Mouse (Mus musculus): ENCODE results near the gene Shc1. TPM values are rescaled to one million over a fixed set of nuclear protein-coding genes. Genes with fewer than 3 reads are reported as not detected.
A peak's percentile ranks its signal among the peaks of the same experiment; 100 is the strongest.

Gene Shc1
- polyA plus RNA-seq, 1 experiment from 2014 or later: 24.7 TPM

DNA sequence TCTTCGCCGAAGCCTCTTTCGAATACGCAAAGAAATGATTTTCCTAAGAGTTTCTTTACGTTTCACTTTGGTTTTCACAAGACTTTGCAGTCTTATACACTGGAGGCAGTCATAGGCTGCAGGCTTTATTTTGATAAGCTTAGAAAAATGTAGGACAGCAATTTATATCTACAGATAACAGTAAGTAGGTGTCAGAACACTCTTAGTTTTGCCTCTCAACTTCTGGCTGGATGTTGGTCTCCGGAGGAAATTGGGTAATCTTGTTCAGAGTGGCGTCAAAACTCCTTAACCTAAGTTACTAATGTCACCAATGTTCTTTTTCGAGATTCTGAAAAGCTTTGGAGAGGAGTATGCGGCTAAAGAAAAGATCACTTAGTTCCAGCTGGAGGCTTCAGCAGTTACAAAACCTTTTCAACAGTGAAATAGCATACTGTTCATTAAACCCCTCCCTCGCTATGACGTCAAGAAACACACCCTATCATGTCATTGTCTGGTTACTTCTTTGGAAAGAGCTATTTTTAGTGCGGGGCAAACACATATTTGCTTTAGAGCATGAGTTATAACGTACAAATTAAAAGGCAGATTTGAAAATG, 40.2 kb downstream of the Shc1 start:
- peak overlapping the region; percentile 93 for H3K4me2 ChIP-seq (ENCODE audit: low read depth, low read length)
- DNase-seq (peak; percentile 30), ATAC-seq (peak; percentile 75)
- no peaks in the 10 kb centered on the region for H3K9me3 ChIP-seq (ENCODE audit: low read length)
- no peaks in the 10 kb centered on the region for H3K36me3 ChIP-seq (replicated peaks; ENCODE audit: insufficient read depth, low read length)
- no peak overlapping the region for H3K9ac ChIP-seq (replicated peaks)
- TF ChIP-seq CTCF (IDR thresholded peaks at IDR 0.05; ENCODE audit: low read depth): no peak
- H3K4me1 ChIP-seq (ENCODE audit: insufficient read depth): peaks cover 20% of the 10 kb centered on the region
- H3K4me3 ChIP-seq (ENCODE audit: low read depth, low read length): peak overlapping the region; percentile 67
- no peaks in the 10 kb centered on the region for H3K27me3 ChIP-seq (ENCODE audit: insufficient read depth, low read length)
- H3K27ac ChIP-seq (ENCODE audit: low read depth): peak overlapping the region; percentile 62
- 38% methylated on average over 13 of the region's 13 CpGs for WGBS (ENCODE audit: insufficient replicate concordance)

DNA sequence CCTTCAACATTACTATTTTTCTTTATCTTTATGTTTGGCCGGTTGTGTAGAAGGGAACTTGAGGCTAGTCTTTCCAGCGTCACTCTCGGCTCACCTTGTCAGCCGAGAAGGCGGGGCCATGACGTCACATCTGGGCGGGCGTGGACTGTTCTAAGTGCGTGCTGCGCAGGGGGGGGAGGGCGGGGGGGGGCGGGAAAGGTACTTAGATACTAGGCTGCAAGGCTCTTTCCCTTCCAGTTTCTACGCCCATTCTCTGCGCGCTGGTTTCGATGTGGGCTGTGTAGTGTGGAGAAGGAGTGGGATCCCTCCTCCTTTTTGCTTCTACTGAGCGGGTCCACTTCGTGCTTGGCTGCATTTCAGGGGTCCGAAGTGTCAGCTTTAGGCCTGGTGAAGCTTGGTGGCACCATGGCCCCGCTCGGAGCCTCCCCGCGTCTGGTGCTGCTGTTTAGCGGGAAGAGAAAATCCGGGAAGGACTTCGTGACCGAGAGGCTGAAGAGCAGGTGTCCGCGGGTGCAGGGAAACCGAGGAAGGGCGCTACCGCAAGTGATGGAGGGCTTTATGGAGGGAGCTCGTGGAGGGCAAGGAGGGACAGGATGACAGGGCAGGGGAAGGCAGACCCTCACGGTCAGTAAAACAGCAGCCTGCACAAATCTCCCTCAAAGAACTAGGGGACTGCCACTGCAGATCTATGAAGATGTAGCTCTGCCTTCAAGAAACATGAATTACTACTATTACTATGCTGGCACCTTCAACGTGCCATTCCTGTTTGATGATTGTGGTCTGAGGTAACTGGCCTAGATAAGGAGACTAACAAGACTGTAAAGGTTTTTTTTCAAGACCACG, 40.9 kb downstream of the Shc1 start:
- H3K4me1 ChIP-seq (ENCODE audit: insufficient read depth): peaks cover 20% of the 10 kb centered on the region
- ATAC-seq (peak; percentile 93), DNase-seq (peak; percentile 96)
- H3K27ac ChIP-seq (ENCODE audit: low read depth): peak overlapping the region; percentile 62
- no peaks in the 10 kb centered on the region for H3K27me3 ChIP-seq (ENCODE audit: insufficient read depth, low read length)
- no peak for TF ChIP-seq CTCF (IDR thresholded peaks at IDR 0.05; ENCODE audit: low read depth)
- WGBS (ENCODE audit: insufficient replicate concordance): 3% methylated on average over 34 of the region's 36 CpGs
- H3K9me3 ChIP-seq (ENCODE audit: low read length): no peaks in the 10 kb centered on the region
- H3K4me3 ChIP-seq (ENCODE audit: low read depth, low read length): peak overlapping the region; percentile 67
- peak overlapping the region; percentile 70 for H3K9ac ChIP-seq (replicated peaks)
- peak overlapping the region; percentile 93 for H3K4me2 ChIP-seq (ENCODE audit: low read depth, low read length)
- H3K36me3 ChIP-seq (replicated peaks; ENCODE audit: insufficient read depth, low read length): no peaks in the 10 kb centered on the region

DNA sequence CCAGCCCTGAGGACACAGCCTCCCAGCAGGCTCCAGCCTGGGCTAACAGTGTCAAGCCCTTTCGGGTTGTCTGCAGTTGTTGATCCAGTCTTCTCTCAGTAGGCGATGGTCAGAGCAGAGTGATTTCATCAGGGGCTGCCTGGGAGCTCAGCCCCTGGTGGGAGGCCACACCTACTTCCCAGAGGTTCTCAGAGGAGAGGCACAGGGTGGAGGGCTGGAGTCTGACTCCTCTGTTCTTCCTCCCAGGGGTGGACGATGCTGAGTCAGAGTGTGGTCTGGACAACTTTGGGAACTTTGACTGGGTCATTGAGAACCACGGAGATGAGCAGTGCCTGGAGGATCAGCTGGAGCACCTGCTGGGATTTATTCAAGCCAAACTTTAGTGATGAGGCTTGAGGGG, 50.0 kb downstream of the Shc1 start:
- Histone ChIP-seq H3K9me3 (ENCODE audit: low read length) (no peaks in the 10 kb centered on the region), H3K36me3 (replicated peaks; ENCODE audit: insufficient read depth, low read length) (peaks cover 12% of the 10 kb centered on the region), H3K9ac (replicated peaks) (no peak overlapping the region), H3K4me1 (ENCODE audit: insufficient read depth) (no peaks in the 10 kb centered on the region), H3K4me3 (ENCODE audit: low read depth, low read length) (no peak overlapping the region), H3K4me2 (ENCODE audit: low read depth, low read length) (no peak overlapping the region), H3K27me3 (ENCODE audit: insufficient read depth, low read length) (no peaks in the 10 kb centered on the region), H3K27ac (ENCODE audit: low read depth) (no peak overlapping the region)
- TF ChIP-seq CTCF (IDR thresholded peaks at IDR 0.05; ENCODE audit: low read depth) (no peak), EP300 (IDR thresholded peaks at IDR 0.05; ENCODE audit: low read depth) (no peak)
- 62% methylated on average over 4 of the region's 4 CpGs for WGBS (ENCODE audit: insufficient replicate concordance)
- DNase-seq (no peak), ATAC-seq (no peak)

DNA sequence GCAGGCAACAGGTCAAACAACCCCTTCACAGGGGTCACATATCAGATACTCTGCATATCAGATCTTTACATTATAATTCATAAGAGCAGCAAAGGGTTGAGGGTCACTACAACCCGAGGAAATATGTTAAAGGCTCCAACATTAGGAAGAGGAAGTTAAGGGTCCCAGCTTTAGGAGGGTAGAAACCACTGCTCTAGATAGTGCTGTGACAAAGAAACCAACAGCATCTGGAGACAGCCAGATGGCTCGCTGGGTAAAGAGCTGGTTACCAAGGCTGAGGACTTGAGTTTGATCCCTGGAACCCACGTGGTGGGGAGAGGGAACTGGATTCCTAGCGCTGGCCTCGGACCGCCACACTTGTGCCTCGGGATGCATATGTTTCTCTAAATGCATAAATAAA, 54.0 kb downstream of the Shc1 start:
- TF ChIP-seq CTCF (IDR thresholded peaks at IDR 0.05; ENCODE audit: low read depth) (no peak), EP300 (IDR thresholded peaks at IDR 0.05; ENCODE audit: low read depth) (no peak)
- H3K27ac ChIP-seq (ENCODE audit: low read depth): no peak overlapping the region
- DNase-seq: no peak
- peaks cover 12% of the 10 kb centered on the region for H3K36me3 ChIP-seq (replicated peaks; ENCODE audit: insufficient read depth, low read length)
- no peaks in the 10 kb centered on the region for H3K4me1 ChIP-seq (ENCODE audit: insufficient read depth)
- H3K4me3 ChIP-seq (ENCODE audit: low read depth, low read length): no peak overlapping the region
- no peaks in the 10 kb centered on the region for H3K9me3 ChIP-seq (ENCODE audit: low read length)
- H3K27me3 ChIP-seq (ENCODE audit: insufficient read depth, low read length): no peaks in the 10 kb centered on the region
- H3K9ac ChIP-seq (replicated peaks): no peak overlapping the region
- 40% methylated on average over 7 of the region's 7 CpGs for WGBS (ENCODE audit: insufficient replicate concordance)
- no peak for ATAC-seq
- H3K4me2 ChIP-seq (ENCODE audit: low read depth, low read length): no peak overlapping the region

DNA sequence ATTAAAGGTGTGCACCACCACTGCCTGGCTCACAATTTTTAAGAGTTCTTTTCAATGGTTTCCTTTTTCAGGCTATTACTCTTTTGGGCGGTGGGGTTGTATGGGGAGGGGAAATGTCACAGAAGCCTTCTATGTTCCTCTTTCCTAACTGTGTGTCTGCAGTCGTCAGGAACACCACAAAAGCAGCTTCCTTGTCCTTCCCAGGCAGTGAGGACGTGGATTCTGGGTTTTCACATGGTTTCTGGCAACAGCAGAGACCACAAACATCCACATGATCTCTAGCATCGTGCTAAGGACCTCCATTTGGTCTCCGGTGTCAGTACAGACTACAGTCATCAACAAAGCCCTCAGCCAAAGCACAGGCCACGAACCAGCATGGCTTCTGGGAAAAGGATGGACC, 55.6 kb downstream of the Shc1 start:
- no peak overlapping the region for H3K4me3 ChIP-seq (ENCODE audit: low read depth, low read length)
- no peak overlapping the region for H3K27ac ChIP-seq (ENCODE audit: low read depth)
- no peaks in the 10 kb centered on the region for H3K4me1 ChIP-seq (ENCODE audit: insufficient read depth)
- H3K4me2 ChIP-seq (ENCODE audit: low read depth, low read length): no peak overlapping the region
- H3K9me3 ChIP-seq (ENCODE audit: low read length): no peaks in the 10 kb centered on the region
- ATAC-seq (no peak), DNase-seq (no peak)
- H3K27me3 ChIP-seq (ENCODE audit: insufficient read depth, low read length): no peaks in the 10 kb centered on the region
- H3K9ac ChIP-seq (replicated peaks): no peak overlapping the region
- H3K36me3 ChIP-seq (replicated peaks; ENCODE audit: insufficient read depth, low read length): peaks cover 4% of the 10 kb centered on the region; the same call in 1 of the 2 replicates
- WGBS (ENCODE audit: insufficient replicate concordance): 42% methylated on average over 6 of the region's 6 CpGs
- TF ChIP-seq EP300 (IDR thresholded peaks at IDR 0.05; ENCODE audit: low read depth) (no peak), CTCF (IDR thresholded peaks at IDR 0.05; ENCODE audit: low read depth) (no peak)

DNA sequence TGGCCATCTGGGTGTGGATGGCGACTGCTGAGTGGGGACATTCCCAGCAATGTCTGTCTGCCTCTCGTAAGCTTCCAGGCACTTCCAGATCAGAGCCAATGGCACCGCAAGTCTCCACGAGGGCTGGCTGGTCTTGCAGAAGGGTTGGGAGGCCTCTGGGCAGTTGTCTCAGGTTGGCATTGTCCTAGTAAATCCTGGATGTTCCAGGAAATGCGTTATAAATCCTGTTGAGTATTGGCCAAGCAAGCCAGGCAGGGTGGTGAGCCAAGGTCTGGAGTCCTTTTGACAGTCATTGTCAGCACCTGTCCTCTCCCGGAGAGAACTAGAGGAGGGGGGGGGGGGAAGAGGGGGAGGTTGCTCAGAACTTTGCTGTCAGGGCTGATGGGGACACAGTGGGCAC, 60.8 kb downstream of the Shc1 start:
- no peak for DNase-seq
- Histone ChIP-seq H3K9me3 (ENCODE audit: low read length) (no peaks in the 10 kb centered on the region), H3K27ac (ENCODE audit: low read depth) (no peak overlapping the region), H3K4me1 (ENCODE audit: insufficient read depth) (no peaks in the 10 kb centered on the region), H3K4me3 (ENCODE audit: low read depth, low read length) (no peak overlapping the region), H3K36me3 (replicated peaks; ENCODE audit: insufficient read depth, low read length) (no peaks in the 10 kb centered on the region), H3K4me2 (ENCODE audit: low read depth, low read length) (no peak overlapping the region), H3K9ac (replicated peaks) (no peak overlapping the region), H3K27me3 (ENCODE audit: insufficient read depth, low read length) (no peaks in the 10 kb centered on the region)
- TF ChIP-seq EP300 (IDR thresholded peaks at IDR 0.05; ENCODE audit: low read depth) (no peak), CTCF (IDR thresholded peaks at IDR 0.05; ENCODE audit: low read depth) (no peak)
- ATAC-seq: no peak
- 70% methylated on average over 6 of the region's 6 CpGs for WGBS (ENCODE audit: insufficient replicate concordance)

Other genes starting within 250 kb of the Shc1 start
- 50.1 and 52.2 TPM in 2 replicates for gene Scamp3, start 241.0 kb upstream of the Shc1 start, polyA plus RNA-seq (2015; fragmentation: Nextera tagmentation; extraction: Ambion mirVana)
- gene Fam189b, start 235.3 kb upstream of the Shc1 start, polyA plus RNA-seq (2015; fragmentation: Nextera tagmentation; extraction: Ambion mirVana): 1.4 and 2.1 TPM in 2 replicates
- 25.8 and 26.3 TPM in 2 replicates for gene Gba, start 215.5 kb upstream of the Shc1 start, polyA plus RNA-seq (2015; fragmentation: Nextera tagmentation; extraction: Ambion mirVana)
- gene Thbs3, start 203.3 kb upstream of the Shc1 start, polyA plus RNA-seq (2015; fragmentation: Nextera tagmentation; extraction: Ambion mirVana): 1.3 and 1.8 TPM in 2 replicates
- 105 and 111 TPM in 2 replicates for gene Mtx1, start 191.4 kb upstream of the Shc1 start, polyA plus RNA-seq (2015; fragmentation: Nextera tagmentation; extraction: Ambion mirVana)
- gene Muc1, start 189.4 kb upstream of the Shc1 start, polyA plus RNA-seq (2015; fragmentation: Nextera tagmentation; extraction: Ambion mirVana): 0.40 and 0.56 TPM in 2 replicates
- gene Krtcap2, start 172.5 kb upstream of the Shc1 start, polyA plus RNA-seq (2015; fragmentation: Nextera tagmentation; extraction: Ambion mirVana): 141 TPM in 2 replicates
- gene Trim46, start 172.1 kb upstream of the Shc1 start, polyA plus RNA-seq (2015; fragmentation: Nextera tagmentation; extraction: Ambion mirVana): 0.06 and 0.21 TPM in 2 replicates
- gene Dpm3, start 159.1 kb upstream of the Shc1 start, polyA plus RNA-seq (2015; fragmentation: Nextera tagmentation; extraction: Ambion mirVana): 63.2 and 73.2 TPM in 2 replicates
- 18.3 and 19.6 TPM in 2 replicates for gene Slc50a1, start 147.9 kb upstream of the Shc1 start, polyA plus RNA-seq (2015; fragmentation: Nextera tagmentation; extraction: Ambion mirVana)
- 22.1 and 27.8 TPM in 2 replicates for gene Efna1, start 137.3 kb upstream of the Shc1 start, polyA plus RNA-seq (2015; fragmentation: Nextera tagmentation; extraction: Ambion mirVana)
- gene Efna3, start 95.5 kb upstream of the Shc1 start, polyA plus RNA-seq (2015; fragmentation: Nextera tagmentation; extraction: Ambion mirVana): not detected in 2 replicates
- 0.36 and 0.56 TPM in 2 replicates for gene Efna4, start 80.4 kb upstream of the Shc1 start, polyA plus RNA-seq (2015; fragmentation: Nextera tagmentation; extraction: Ambion mirVana)
- gene Adam15, start 68.4 kb upstream of the Shc1 start, polyA plus RNA-seq (2015; fragmentation: Nextera tagmentation; extraction: Ambion mirVana): 9.1 and 9.2 TPM in 2 replicates
- gene Dcst2, start 56.5 kb upstream of the Shc1 start, polyA plus RNA-seq (2015; fragmentation: Nextera tagmentation; extraction: Ambion mirVana): 0.05 TPM in 1 of 2 replicates, not detected in the other
- 0.13 and 0.15 TPM in 2 replicates for gene Dcst1, start 53.2 kb upstream of the Shc1 start, polyA plus RNA-seq (2015; fragmentation: Nextera tagmentation; extraction: Ambion mirVana)
- 4.1 and 4.7 TPM in 2 replicates for gene Zbtb7b, start 23.7 kb upstream of the Shc1 start, polyA plus RNA-seq (2015; fragmentation: Nextera tagmentation; extraction: Ambion mirVana)
- not detected in 2 replicates for gene Lenep, start 15.7 kb upstream of the Shc1 start, polyA plus RNA-seq (2015; fragmentation: Nextera tagmentation; extraction: Ambion mirVana)
- 18.8 and 20.0 TPM in 2 replicates for gene Flad1, start 6.6 kb upstream of the Shc1 start, polyA plus RNA-seq (2015; fragmentation: Nextera tagmentation; extraction: Ambion mirVana)
- 130 and 141 TPM in 2 replicates for gene Cks1b, start 60 bp upstream of the Shc1 start, polyA plus RNA-seq (2015; fragmentation: Nextera tagmentation; extraction: Ambion mirVana)
- gene Pygo2, start 11.8 kb downstream of the Shc1 start, polyA plus RNA-seq (2015; fragmentation: Nextera tagmentation; extraction: Ambion mirVana): 5.9 and 6.9 TPM in 2 replicates
- 9.4 and 9.8 TPM in 2 replicates for gene Pbxip1, start 18.3 kb downstream of the Shc1 start, polyA plus RNA-seq (2015; fragmentation: Nextera tagmentation; extraction: Ambion mirVana)
- gene Pmvk, start 36.1 kb downstream of the Shc1 start, polyA plus RNA-seq (2015; fragmentation: Nextera tagmentation; extraction: Ambion mirVana): 13.4 and 13.8 TPM in 2 replicates
- gene Kcnn3, start 101.7 kb downstream of the Shc1 start, polyA plus RNA-seq (2015; fragmentation: Nextera tagmentation; extraction: Ambion mirVana): 0.04 TPM in 2 replicates